Mouse (Mus musculus): ENCODE results near the gene Scnn1b. TPM values are rescaled to one million over a fixed set of nuclear protein-coding genes. Genes with fewer than 3 reads are reported as not detected.

The Scnn1b gene
- total and polyA plus RNA-seq, 3 experiments: 0.04 TPM; not detected in 2

- Histone ChIP-seq H3K4me3 (replicated peaks in 1 of 3; ENCODE audit: low read depth in 2 of 3, low read length in 2 of 3, poor library complexity in 1 of 3) (no peak overlapping the region), H3K27me3 (replicated peaks) (no peaks in the 10 kb centered on the region), H3K9me3 (replicated peaks; ENCODE audit: low read length) (no peaks in the 10 kb centered on the region), H3K4me2 (ENCODE audit: insufficient read depth, low read depth, poor library complexity, severe bottlenecking) (no peak overlapping the region), H3K79me2 (replicated peaks; ENCODE audit: control insufficient read depth, extremely low read depth, insufficient read depth, poor library complexity, severe bottlenecking) (no peaks in the 10 kb centered on the region), H3K9ac (ENCODE audit: insufficient read depth, low read depth) (no peak overlapping the region), H3K27ac (ENCODE audit: insufficient read depth, low read depth) (no peak overlapping the region), H3K36me3 (replicated peaks in 1 of 2; ENCODE audit: control insufficient read depth in 1 of 2, insufficient read depth in 1 of 2, low read length in 1 of 2) (peaks cover 20 to 87% of the 10 kb centered on the region in 2 experiments), H3K4me1 (ENCODE audit: control insufficient read depth in 1 of 2, insufficient read depth in 2 of 2) (peaks cover 0 to 13% of the 10 kb centered on the region in 2 experiments; a peak in 1 of 4 replicates)
- TF ChIP-seq MAZ (IDR thresholded peaks at IDR 0.05; ENCODE audit: low read depth, low read length): no peak
- TF ChIP-seq NRF1 (IDR thresholded peaks at IDR 0.05; ENCODE audit: low read depth, low read length): no peak
- TF ChIP-seq CHD1 (IDR thresholded peaks at IDR 0.05; ENCODE audit: low read depth, low read length): no peak
- no peak for TF ChIP-seq ELF1 (IDR thresholded peaks at IDR 0.05; ENCODE audit: low read depth, low read length)
- no peak for TF ChIP-seq E2F4 (IDR thresholded peaks at IDR 0.05; ENCODE audit: insufficient replicate concordance, low read depth, low read length)
- TF ChIP-seq NELFE (IDR thresholded peaks at IDR 0.05; ENCODE audit: low read depth, low read length): no peak
- TF ChIP-seq MAFK (IDR thresholded peaks at IDR 0.05; ENCODE audit: insufficient replicate concordance, low read length): no peak
- no peak for TF ChIP-seq TCF12 (IDR thresholded peaks at IDR 0.05; ENCODE audit: low read depth, low read length)
- no peak for TF ChIP-seq MAX (IDR thresholded peaks at IDR 0.05; ENCODE audit: low read length)
- in situ Hi-C loops (cut with MboI; ENCODE audit: low pct_ligation_motif_present, low pct_unique_long_range_greater_than_20kb, low sequenced_read_pairs) (no loop called here), dilution Hi-C loops (cut with MboI; ENCODE audit: extremely low pct_ligation_motif_present, extremely low pct_unique_long_range_greater_than_20kb, low sequenced_read_pairs) (no loop called here)
- no peak for DNase-seq (ENCODE audit: extremely low read depth)
Measured at GRCm38 (mm10) chr7:121936861-121937630, 72.2 kb downstream of the Scnn1b start.

- Histone ChIP-seq H3K27me3 (replicated peaks) (no peaks in the 10 kb centered on the region), H3K36me3 (replicated peaks in 1 of 2; ENCODE audit: control insufficient read depth in 1 of 2, insufficient read depth in 1 of 2, low read length in 1 of 2) (peaks cover 20 to 85% of the 10 kb centered on the region in 2 experiments), H3K4me2 (ENCODE audit: insufficient read depth, low read depth, poor library complexity, severe bottlenecking) (no peak overlapping the region), H3K4me3 (replicated peaks in 1 of 3; ENCODE audit: low read depth in 2 of 3, low read length in 2 of 3, poor library complexity in 1 of 3) (no peak overlapping the region), H3K9me3 (replicated peaks; ENCODE audit: low read length) (no peaks in the 10 kb centered on the region), H3K79me2 (replicated peaks; ENCODE audit: control insufficient read depth, extremely low read depth, insufficient read depth, poor library complexity, severe bottlenecking) (no peaks in the 10 kb centered on the region), H3K4me1 (ENCODE audit: control insufficient read depth in 1 of 2, insufficient read depth in 2 of 2) (peaks cover 0 to 13% of the 10 kb centered on the region in 2 experiments; a peak in 1 of 4 replicates), H3K9ac (ENCODE audit: insufficient read depth, low read depth) (no peak overlapping the region), H3K27ac (ENCODE audit: insufficient read depth, low read depth) (no peak overlapping the region)
- dilution Hi-C loops (cut with MboI; ENCODE audit: extremely low pct_ligation_motif_present, extremely low pct_unique_long_range_greater_than_20kb, low sequenced_read_pairs): no loop called here
- TF ChIP-seq SIN3A (IDR thresholded peaks at IDR 0.05; ENCODE audit: low read length): no peak
- TF ChIP-seq MXI1 (IDR thresholded peaks at IDR 0.05; ENCODE audit: low read depth, low read length): no peak
- no peak for TF ChIP-seq POLR2A (IDR thresholded peaks at IDR 0.05; ENCODE audit: low read depth, low read length)
- TF ChIP-seq CHD2 (IDR thresholded peaks at IDR 0.05; ENCODE audit: low read length): no peak
- no peak for TF ChIP-seq NRF1 (IDR thresholded peaks at IDR 0.05; ENCODE audit: low read depth, low read length)
- TF ChIP-seq ZKSCAN1 (IDR thresholded peaks at IDR 0.05; ENCODE audit: borderline replicate concordance, low read depth, low read length): no peak
- no peak for TF ChIP-seq MAX (IDR thresholded peaks at IDR 0.05; ENCODE audit: low read length)
- in situ Hi-C loops (cut with MboI; ENCODE audit: low pct_ligation_motif_present, low pct_unique_long_range_greater_than_20kb, low sequenced_read_pairs): no loop called here
- DNase-seq (ENCODE audit: extremely low read depth): no peak
Measured at GRCm38 (mm10) chr7:121938124-121938891, 73.5 kb downstream of the Scnn1b start.
